Mouse (Mus musculus) brain, embryonic 14.5 days (tissue): ENCODE measurements around the gene Fzr1.

Experiments
- CTCF ChIP-seq: fragments of 200-500 bp; IDR thresholded peaks from 2 replicates; pipeline ENCODE4 v1.5.1; 2012; ENCODE audit warnings: inconsistent platforms, mild to moderate bottlenecking, moderate library complexity, borderline replicate concordance; ENCODE audit not compliant: insufficient read depth, insufficient read length; ENCODE audit errors: extremely low read depth
- POLR2A ChIP-seq: fragments of 200-500 bp; IDR thresholded peaks from 2 replicates; pipeline ENCODE4 v1.6.1; 2012; ENCODE audit warnings: mild to moderate bottlenecking, inconsistent platforms, borderline replicate concordance; ENCODE audit not compliant: poor library complexity, insufficient read depth, insufficient read length, severe bottlenecking; ENCODE audit errors: extremely low read depth

- TF ChIP-seq POLR2A (no peak), CTCF (no peak)
Observed at GRCm38 (mm10) chr10:81402227-81402765, 24.0 kb upstream of the Fzr1 start.
